Mouse (Mus musculus) macrophage (primary cell): ENCODE results near the gene Vmn2r80. TPM values are rescaled to one million over a fixed set of nuclear protein-coding genes. Genes with fewer than 3 reads are reported as not detected.
"Not testable (repeated sequence)": the region's sequence is repeated elsewhere in the genome, so short reads cannot be mapped to it uniquely, and the experiment has no call there.

Experiments
- H3K27ac ChIP-seq: fragments of 350-480 bp; formaldehyde crosslinking; 2 replicates; pipeline ENCODE4 v1.9.0; 2021
- H3K36me3 ChIP-seq: fragments of 350-480 bp; formaldehyde crosslinking; 2 replicates; pipeline ENCODE4 v1.9.0; 2021; ENCODE audit errors: inconsistent target
- H3K4me3 ChIP-seq: fragments of 350-480 bp; formaldehyde crosslinking; 2 replicates; pipeline ENCODE4 v1.9.0; 2021; ENCODE audit errors: inconsistent target
- H3K79me2 ChIP-seq: fragments of 350-480 bp; formaldehyde crosslinking; 2 replicates; pipeline ENCODE4 v1.9.0; 2021; ENCODE audit errors: inconsistent target
- WGBS: methylation state at CpG from one replicate; pipeline ENCODE4 v1.1.7; 2026; ENCODE audit warnings: inconsistent platforms; ENCODE audit not compliant: missing documents; 5-methylcytosine and 5-hydroxymethylcytosine counted together
- polyA plus RNA-seq: library from polyadenylated mRNA; stranded (reverse); fragments of 250-400 nt; gene quantifications from 3 replicates; pipeline ENCODE4 v1.2.4, GENCODE M21; 2018; ENCODE audit warnings: inconsistent platforms
- total RNA-seq, 78 experiments: library from RNA; depleted of rRNA; stranded (reverse); fragments of 250-400 nt; gene quantifications; 1 replicate in 9 of 78; 2 replicates in 24 of 78; 3 replicates in 43 of 78; 4 replicates in 2 of 78; pipeline ENCODE4 v1.2.4; 2018; ENCODE audit warnings: inconsistent platforms in 56 of 78

Vmn2r80 gene
- not detected for total RNA-seq (2018; cell fraction: chromatin; rRNA removed)
- total RNA-seq (2018; cell fraction: cytosol; rRNA removed): not detected
- total RNA-seq (2018; cell fraction: nucleus; rRNA removed): not detected
- polyA plus RNA-seq: not detected in 3 replicates

GRCm38 (mm10) chr10:79148469-79148868 is at the start of gene Vmn2r80:
Gene Vmn2r80, plus strand, starts transcription at chr10:79148769.
- H3K36me3 ChIP-seq, H3K4me3 ChIP-seq, H3K27ac ChIP-seq, H3K79me2 ChIP-seq: not testable (repeated sequence)
- 69% methylated on average over 3 of the region's 4 CpGs for WGBS

GRCm38 (mm10) chr10:79106325-79107282 is 42.0 kb upstream of the Vmn2r80 start:
- Histone ChIP-seq H3K36me3 (no peaks in the 10 kb centered on the region), H3K79me2 (no peaks in the 10 kb centered on the region), H3K27ac (no peak overlapping the region), H3K4me3 (no peak overlapping the region)
- WGBS: 79% methylated on average over 8 of the region's 8 CpGs

GRCm38 (mm10) chr10:79107531-79107930 is 41.0 kb upstream of the Vmn2r80 start:
- 40% methylated on average over 1 of the region's 2 CpGs for WGBS
- Histone ChIP-seq H3K79me2 (no peaks in the 10 kb centered on the region), H3K36me3 (no peaks in the 10 kb centered on the region), H3K4me3 (no peak overlapping the region), H3K27ac (no peak overlapping the region)

GRCm38 (mm10) chr10:79109156-79109555 is 39.4 kb upstream of the Vmn2r80 start:
- WGBS: 79% methylated on average over 1 of the region's 1 CpGs
- H3K4me3 ChIP-seq: no peak overlapping the region
- H3K36me3 ChIP-seq: no peaks in the 10 kb centered on the region
- no peak overlapping the region for H3K27ac ChIP-seq
- H3K79me2 ChIP-seq: no peaks in the 10 kb centered on the region

GRCm38 (mm10) chr10:79110482-79110881 is 38.1 kb upstream of the Vmn2r80 start:
- H3K27ac ChIP-seq: no peak overlapping the region
- WGBS: 85% methylated on average over 5 of the region's 5 CpGs
- H3K4me3 ChIP-seq: no peak overlapping the region
- H3K79me2 ChIP-seq: no peaks in the 10 kb centered on the region
- H3K36me3 ChIP-seq: no peaks in the 10 kb centered on the region

GRCm38 (mm10) chr10:79115085-79115484 is 33.5 kb upstream of the Vmn2r80 start:
- H3K27ac ChIP-seq: no peak overlapping the region
- no peak overlapping the region for H3K4me3 ChIP-seq
- 91% methylated on average over 1 of the region's 1 CpGs for WGBS
- H3K79me2 ChIP-seq: no peaks in the 10 kb centered on the region
- H3K36me3 ChIP-seq: no peaks in the 10 kb centered on the region

GRCm38 (mm10) chr10:79116125-79116849 is 32.3 kb upstream of the Vmn2r80 start:
- Histone ChIP-seq H3K4me3 (no peak overlapping the region), H3K79me2 (no peaks in the 10 kb centered on the region), H3K36me3 (no peaks in the 10 kb centered on the region), H3K27ac (no peak overlapping the region)
- WGBS: 37% methylated on average over 4 of the region's 4 CpGs

GRCm38 (mm10) chr10:79151602-79152001 is 3.0 kb downstream of the Vmn2r80 start:
- no peak overlapping the region for H3K27ac ChIP-seq
- no peaks in the 10 kb centered on the region for H3K79me2 ChIP-seq
- H3K4me3 ChIP-seq: no peak overlapping the region
- H3K36me3 ChIP-seq: no peaks in the 10 kb centered on the region

GRCm38 (mm10) chr10:79199973-79200372 is 51.4 kb downstream of the Vmn2r80 start:
- 92% methylated on average over 1 of the region's 1 CpGs for WGBS
- H3K4me3 ChIP-seq, H3K79me2 ChIP-seq, H3K27ac ChIP-seq, H3K36me3 ChIP-seq: not testable (repeated sequence)

- H3K79me2 ChIP-seq: no peaks in the 10 kb centered on the region
- H3K36me3 ChIP-seq: no peaks in the 10 kb centered on the region
- no peak overlapping the region for H3K27ac ChIP-seq
Measured at GRCm38 (mm10) chr10:79220432-79220831, 71.9 kb downstream of the Vmn2r80 start.

GRCm38 (mm10) chr10:79221606-79222005 is 73.0 kb downstream of the Vmn2r80 start:
- Histone ChIP-seq H3K4me3 (no peak overlapping the region), H3K27ac (no peak overlapping the region), H3K79me2 (no peaks in the 10 kb centered on the region), H3K36me3 (no peaks in the 10 kb centered on the region)

More at GRCm38 (mm10) chr10:79220432-79220831, 71.9 kb downstream of the Vmn2r80 start:
- no peak overlapping the region for H3K4me3 ChIP-seq

GRCm38 (mm10) chr10:79222214-79222613 is 73.6 kb downstream of the Vmn2r80 start:
- H3K79me2 ChIP-seq: no peaks in the 10 kb centered on the region
- 75% methylated on average over 7 of the region's 7 CpGs for whole genome bisulfite sequencing
- H3K36me3 ChIP-seq: no peaks in the 10 kb centered on the region
- no peak overlapping the region for H3K4me3 ChIP-seq
- no peak overlapping the region for H3K27ac ChIP-seq
